Mouse (Mus musculus): ENCODE results near the gene Slc39a13. TPM values are rescaled to one million over a fixed set of nuclear protein-coding genes. Genes with fewer than 3 reads are reported as not detected.
"Not testable (repeated sequence)": the region's sequence is repeated elsewhere in the genome, so short reads cannot be mapped to it uniquely, and the experiment has no call there.

The Slc39a13 gene
- polyA plus RNA-seq, 1 experiment, result 15.6 TPM

DNA sequence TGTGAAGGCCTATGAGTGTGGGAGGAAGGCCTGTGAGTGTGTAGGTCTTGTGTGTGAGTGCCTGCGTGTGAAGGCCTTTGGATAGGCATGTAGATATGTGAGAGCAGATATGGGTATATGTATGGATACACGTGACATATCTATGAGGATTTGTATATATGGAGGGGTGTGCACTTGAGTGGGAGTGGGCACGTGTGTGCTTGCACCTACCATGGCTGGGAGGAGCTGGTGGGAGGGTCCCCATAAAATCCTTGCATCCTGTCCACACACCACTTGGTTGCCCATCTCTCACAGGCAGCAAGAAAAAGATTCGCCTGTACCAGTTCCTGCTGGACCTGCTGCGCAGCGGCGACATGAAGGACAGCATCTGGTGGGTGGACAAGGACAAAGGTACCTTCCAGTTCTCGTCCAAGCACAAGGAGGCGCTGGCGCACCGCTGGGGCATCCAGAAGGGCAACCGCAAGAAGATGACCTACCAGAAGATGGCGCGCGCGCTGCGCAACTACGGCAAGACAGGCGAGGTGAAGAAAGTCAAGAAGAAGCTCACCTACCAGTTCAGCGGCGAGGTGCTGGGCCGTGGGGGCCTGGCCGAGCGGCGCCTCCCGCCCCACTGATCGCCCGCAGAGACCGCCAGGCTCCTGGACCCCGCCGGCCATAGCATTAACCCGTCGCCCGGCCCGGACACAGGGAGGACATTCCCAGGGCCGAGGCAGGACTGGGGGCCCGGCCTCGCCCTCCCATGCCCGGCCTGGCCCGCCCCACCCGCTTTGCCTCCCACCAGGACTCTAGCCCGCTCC, 44.8 kb upstream of the Slc39a13 start:
- WGBS, result 88% methylated on average over 42 of the region's 42 CpGs
- Histone ChIP-seq H3K4me1 (ENCODE audit: control insufficient read depth, insufficient read depth, low read length) (peaks cover 5% of the 10 kb centered on the region; the same call in 1 of the 2 replicates), H3K4me3 (replicated peaks; ENCODE audit: control insufficient read depth, low read depth, low read length) (no peak overlapping the region), H3K27ac (ENCODE audit: control insufficient read depth, insufficient read depth, low read depth, low read length, poor library complexity) (no peak overlapping the region)
- TF ChIP-seq CTCF (IDR thresholded peaks at IDR 0.05; ENCODE audit: control insufficient read depth, insufficient read depth, low read length), result peak; percentile 71
- peak; percentile 38; the same call in 1 of the 2 replicates for TF ChIP-seq POLR2A (IDR thresholded peaks at IDR 0.05; ENCODE audit: borderline replicate concordance, control insufficient read depth, low read depth, low read length)

DNA sequence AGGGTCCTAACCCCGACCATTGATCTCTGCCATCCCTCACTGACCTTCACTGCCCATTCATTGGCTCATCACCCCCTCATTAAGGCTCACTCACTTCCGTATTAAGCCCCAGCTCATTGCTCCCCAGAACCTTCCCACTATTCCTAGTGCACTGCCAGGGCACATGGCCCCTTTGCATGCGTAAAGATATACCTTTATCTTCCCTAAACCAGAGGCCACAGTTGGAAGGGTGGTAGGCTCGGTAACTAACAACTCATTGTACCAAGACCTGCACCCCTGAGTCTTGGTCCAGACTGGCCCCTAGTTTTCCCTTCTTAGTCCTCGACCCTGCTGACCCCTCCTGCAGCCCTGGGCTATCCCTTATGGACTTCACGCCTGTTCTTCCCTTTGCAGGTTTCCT, 43.6 kb upstream of the Slc39a13 start:
- Histone ChIP-seq H3K4me3 (replicated peaks; ENCODE audit: control insufficient read depth, low read depth, low read length) (no peak overlapping the region), H3K4me1 (ENCODE audit: control insufficient read depth, insufficient read depth, low read length) (peaks cover 8% of the 10 kb centered on the region; the same call in 1 of the 2 replicates), H3K27ac (ENCODE audit: control insufficient read depth, insufficient read depth, low read depth, low read length, poor library complexity) (no peak overlapping the region)
- TF ChIP-seq POLR2A (IDR thresholded peaks at IDR 0.05; ENCODE audit: borderline replicate concordance, control insufficient read depth, low read depth, low read length), result no peak
- TF ChIP-seq CTCF (IDR thresholded peaks at IDR 0.05; ENCODE audit: control insufficient read depth, insufficient read depth, low read length), result no peak
- 64% methylated on average over 6 of the region's 6 CpGs for WGBS

GRCm38 (mm10) chr2:91113334-91113733, 43.1 kb upstream of the Slc39a13 start:
- H3K4me3 ChIP-seq (replicated peaks; ENCODE audit: control insufficient read depth, low read depth, low read length), result no peak overlapping the region
- peaks cover 8% of the 10 kb centered on the region; the same call in 1 of the 2 replicates for H3K4me1 ChIP-seq (ENCODE audit: control insufficient read depth, insufficient read depth, low read length)
- no peak overlapping the region for H3K27ac ChIP-seq (ENCODE audit: control insufficient read depth, insufficient read depth, low read depth, low read length, poor library complexity)
- no peak for TF ChIP-seq CTCF (IDR thresholded peaks at IDR 0.05; ENCODE audit: control insufficient read depth, insufficient read depth, low read length)
- TF ChIP-seq POLR2A (IDR thresholded peaks at IDR 0.05; ENCODE audit: borderline replicate concordance, control insufficient read depth, low read depth, low read length), result no peak
- 31% methylated on average over 10 of the region's 10 CpGs for WGBS

DNA sequence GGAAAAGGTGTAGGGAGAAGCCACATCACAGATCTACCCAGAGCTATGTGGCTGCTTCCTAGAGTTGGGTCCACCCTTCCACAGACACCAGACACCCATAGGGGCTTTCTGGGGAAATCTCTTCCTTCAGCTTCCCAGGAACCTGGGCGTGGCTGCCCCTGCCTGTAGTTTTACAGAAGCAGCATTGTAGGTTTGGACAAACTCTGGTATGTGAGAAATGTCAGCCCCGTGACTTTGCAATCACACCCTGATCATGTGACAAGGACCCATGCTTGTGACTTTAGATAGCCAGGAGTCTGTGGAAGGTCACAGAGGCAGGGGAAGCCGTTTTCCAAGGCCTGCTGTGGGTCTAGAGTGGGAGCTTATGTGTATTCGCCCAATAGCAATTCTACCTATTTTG, 42.3 kb upstream of the Slc39a13 start:
- no peak for TF ChIP-seq CTCF (IDR thresholded peaks at IDR 0.05; ENCODE audit: control insufficient read depth, insufficient read depth, low read length)
- no peak for TF ChIP-seq POLR2A (IDR thresholded peaks at IDR 0.05; ENCODE audit: borderline replicate concordance, control insufficient read depth, low read depth, low read length)
- no peak overlapping the region for H3K4me3 ChIP-seq (replicated peaks; ENCODE audit: control insufficient read depth, low read depth, low read length)
- H3K27ac ChIP-seq (ENCODE audit: control insufficient read depth, insufficient read depth, low read depth, low read length, poor library complexity), result no peak overlapping the region
- 50% methylated on average over 4 of the region's 4 CpGs for WGBS
- peaks cover 8% of the 10 kb centered on the region; the same call in 1 of the 2 replicates for H3K4me1 ChIP-seq (ENCODE audit: control insufficient read depth, insufficient read depth, low read length)

DNA sequence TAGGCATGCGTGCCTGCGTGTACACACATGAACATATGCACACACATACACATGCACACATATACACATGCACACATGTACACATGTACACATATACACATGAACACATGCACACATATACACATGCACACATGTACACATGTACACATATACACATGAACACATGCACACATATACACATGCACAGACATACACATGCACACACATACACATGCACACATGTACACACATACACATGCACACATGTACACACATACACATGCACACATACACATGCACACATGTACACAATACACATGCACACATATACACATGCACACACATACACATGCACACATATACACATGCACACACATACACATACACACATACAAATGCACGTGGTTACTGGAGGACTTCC, 41.6 kb upstream of the Slc39a13 start:
- not testable (repeated sequence) for H3K4me1 ChIP-seq (ENCODE audit: control insufficient read depth, insufficient read depth, low read length); H3K27ac ChIP-seq (ENCODE audit: control insufficient read depth, insufficient read depth, low read depth, low read length, poor library complexity)
- 86% methylated on average over 3 of the region's 3 CpGs for WGBS

GRCm38 (mm10) chr2:91110429-91110828, 40.2 kb upstream of the Slc39a13 start:
- Histone ChIP-seq H3K27ac (ENCODE audit: control insufficient read depth, insufficient read depth, low read depth, low read length, poor library complexity) (no peak overlapping the region), H3K4me1 (ENCODE audit: control insufficient read depth, insufficient read depth, low read length) (peaks cover 8% of the 10 kb centered on the region; the same call in 1 of the 2 replicates)
- TF ChIP-seq CTCF (IDR thresholded peaks at IDR 0.05; ENCODE audit: control insufficient read depth, insufficient read depth, low read length) (no peak), POLR2A (IDR thresholded peaks at IDR 0.05; ENCODE audit: borderline replicate concordance, control insufficient read depth, low read depth, low read length) (no peak)

More for the DNA sequence above, 41.6 kb upstream of the Slc39a13 start:
- not testable (repeated sequence) for H3K4me3 ChIP-seq (replicated peaks; ENCODE audit: control insufficient read depth, low read depth, low read length)

GRCm38 (mm10) chr2:91109807-91110385, 39.7 kb upstream of the Slc39a13 start:
- H3K4me1 ChIP-seq (ENCODE audit: control insufficient read depth, insufficient read depth, low read length), result peaks cover 8% of the 10 kb centered on the region; the same call in 1 of the 2 replicates
- TF ChIP-seq POLR2A (IDR thresholded peaks at IDR 0.05; ENCODE audit: borderline replicate concordance, control insufficient read depth, low read depth, low read length) (no peak), CTCF (IDR thresholded peaks at IDR 0.05; ENCODE audit: control insufficient read depth, insufficient read depth, low read length) (no peak)
- H3K4me3 ChIP-seq (replicated peaks; ENCODE audit: control insufficient read depth, low read depth, low read length), result no peak overlapping the region
- 66% methylated on average over 5 of the region's 5 CpGs for WGBS
- H3K27ac ChIP-seq (ENCODE audit: control insufficient read depth, insufficient read depth, low read depth, low read length, poor library complexity), result no peak overlapping the region

More at GRCm38 (mm10) chr2:91110429-91110828, 40.2 kb upstream of the Slc39a13 start:
- no peak overlapping the region for H3K4me3 ChIP-seq (replicated peaks; ENCODE audit: control insufficient read depth, low read depth, low read length)
- WGBS, result 82% methylated on average over 6 of the region's 6 CpGs

- 75% methylated on average over 5 of the region's 5 CpGs for WGBS
- Histone ChIP-seq H3K4me3 (replicated peaks; ENCODE audit: control insufficient read depth, low read depth, low read length) (no peak overlapping the region), H3K4me1 (ENCODE audit: control insufficient read depth, insufficient read depth, low read length) (peaks cover 8% of the 10 kb centered on the region; the same call in 1 of the 2 replicates), H3K27ac (ENCODE audit: control insufficient read depth, insufficient read depth, low read depth, low read length, poor library complexity) (no peak overlapping the region)
- no peak for TF ChIP-seq CTCF (IDR thresholded peaks at IDR 0.05; ENCODE audit: control insufficient read depth, insufficient read depth, low read length)
- no peak for TF ChIP-seq POLR2A (IDR thresholded peaks at IDR 0.05; ENCODE audit: borderline replicate concordance, control insufficient read depth, low read depth, low read length)
Measured at GRCm38 (mm10) chr2:91109241-91109640, 39.0 kb upstream of the Slc39a13 start.
